Mouse (Mus musculus): ENCODE measurements around the gene Col12a1.

The Col12a1 gene

DNA sequence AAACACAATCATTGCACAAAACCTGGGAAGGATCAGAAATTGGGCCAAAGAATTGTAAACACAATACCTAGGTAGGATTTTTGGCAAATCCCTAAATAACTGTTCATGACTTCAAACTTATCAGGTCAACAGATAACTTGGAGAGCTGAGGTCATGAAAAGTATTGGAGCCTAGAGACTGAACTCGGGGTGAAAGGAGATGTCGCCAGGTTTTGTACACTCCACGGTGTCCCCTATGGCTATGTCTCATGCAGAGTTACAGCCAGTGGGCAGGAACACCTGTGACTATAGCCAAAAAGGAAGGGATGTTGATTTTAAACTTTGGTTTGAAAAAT, 118.4 kb downstream of the Col12a1 start:
- DNase-seq = no peak

DNA sequence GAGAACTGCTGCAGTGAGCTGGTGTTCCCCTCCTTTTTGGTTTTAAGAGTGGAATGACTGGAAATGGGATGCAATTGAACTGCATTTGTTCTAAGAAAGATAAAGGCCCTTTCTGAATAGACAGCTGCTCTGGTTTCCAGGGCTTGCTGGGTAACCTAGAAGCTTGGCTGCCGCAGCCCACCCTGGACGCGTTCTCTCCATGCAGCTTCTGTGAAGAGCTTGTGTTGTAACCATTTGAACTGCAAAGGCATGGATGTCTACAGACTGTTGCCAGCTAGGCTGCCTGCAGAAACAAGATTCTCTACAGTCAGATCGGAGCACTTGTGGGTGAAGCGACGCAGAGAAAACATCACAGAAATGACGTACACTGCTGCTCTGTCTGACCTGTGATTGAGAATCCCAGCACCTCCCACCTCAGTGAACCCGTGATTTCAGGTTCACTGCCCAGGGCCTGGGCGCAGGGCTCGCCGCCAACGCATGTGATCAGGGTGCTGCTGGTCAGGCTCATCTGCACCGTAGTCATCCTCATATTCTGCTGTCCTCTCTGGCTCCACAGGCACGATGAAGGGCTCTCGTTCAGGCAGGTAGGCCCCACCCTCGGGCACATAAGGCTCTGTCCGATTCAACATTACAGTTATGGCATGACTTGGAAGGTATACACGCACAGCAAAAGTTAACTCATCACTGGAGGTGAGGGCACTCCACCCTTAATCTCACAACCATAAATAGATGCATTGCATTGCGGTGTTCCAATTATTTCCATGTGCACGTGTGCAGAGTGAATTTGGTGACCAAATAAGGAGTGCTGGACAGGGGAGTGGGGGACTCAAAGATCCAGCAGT, 119.0 kb downstream of the Col12a1 start:
- DNase-seq = peak; percentile 78 to 89

DNA sequence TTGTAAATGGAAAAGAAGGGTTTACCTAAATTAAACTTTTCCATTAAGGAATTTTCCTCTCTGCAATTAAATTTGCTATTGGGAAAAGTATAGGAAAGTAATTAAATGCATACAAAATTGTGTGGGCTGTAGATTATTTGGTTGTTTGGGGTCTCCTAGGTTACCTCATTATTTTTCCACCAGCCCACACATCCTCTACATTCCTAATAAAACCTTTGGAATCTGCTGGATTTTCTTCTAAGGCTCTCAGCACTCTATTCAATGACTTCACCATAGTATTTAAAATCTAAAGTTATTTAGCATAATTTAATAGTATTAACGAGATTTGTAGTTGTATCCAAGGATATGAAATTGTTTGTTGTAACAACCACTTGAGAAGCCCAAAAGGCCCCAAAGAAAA, 120.1 kb downstream of the Col12a1 start:
- no peak for DNase-seq

DNA sequence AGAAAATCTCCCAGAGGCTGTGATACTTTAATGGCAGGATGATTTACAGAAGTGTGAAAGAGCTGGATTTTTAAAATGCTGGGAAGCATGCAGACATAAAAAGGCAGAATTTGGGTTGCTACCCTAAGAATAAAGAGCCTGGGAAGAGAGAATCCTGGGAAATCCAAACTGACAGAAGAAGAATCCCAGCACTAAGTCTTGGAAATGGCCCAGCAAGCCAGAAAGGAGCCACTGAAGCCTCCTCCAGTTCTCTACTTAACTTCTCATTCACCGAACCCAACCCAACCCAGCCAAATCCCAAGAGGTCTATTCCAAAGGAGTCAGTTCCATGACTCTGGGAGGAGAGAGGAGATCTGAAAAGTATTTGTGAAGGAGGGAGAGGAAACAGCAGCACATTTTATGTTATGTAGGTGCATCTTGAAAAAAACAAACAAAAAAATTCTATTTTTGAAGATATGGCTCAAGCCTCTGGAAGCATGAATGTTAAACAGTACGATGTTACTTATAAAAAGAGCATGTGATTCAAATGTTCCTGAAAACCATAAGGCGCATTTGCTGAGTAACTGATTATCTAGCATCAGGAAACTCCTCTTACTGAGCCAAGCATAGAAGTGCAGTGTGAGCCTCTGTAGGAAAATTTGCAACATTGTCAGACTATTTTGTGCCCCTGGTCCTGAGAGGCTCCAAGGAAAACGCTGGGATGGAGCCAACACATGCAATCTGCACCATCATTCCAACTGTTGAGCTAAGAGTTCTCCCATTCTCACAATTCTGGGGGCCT, 132.0 kb downstream of the Col12a1 start:
- DNase-seq = no peak

DNA sequence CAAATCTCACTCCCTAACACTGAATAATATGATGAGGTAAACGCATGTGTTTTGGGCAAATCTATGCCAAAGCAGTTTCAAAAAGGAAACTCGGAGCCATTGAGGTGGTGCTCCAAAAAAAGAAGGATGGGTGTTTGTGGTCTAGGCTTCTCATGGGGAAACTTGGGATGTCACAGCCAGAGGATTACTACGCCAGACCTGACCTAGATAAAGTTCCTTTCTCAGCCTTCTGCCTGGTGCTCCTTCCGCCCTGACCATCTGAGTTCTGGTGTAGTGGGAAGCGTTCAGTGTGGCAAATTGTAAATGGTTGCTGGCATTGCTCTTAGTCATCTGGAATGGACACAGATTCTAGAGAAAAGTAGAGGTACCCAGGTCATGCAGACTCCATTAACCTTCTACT, 151.8 kb downstream of the Col12a1 start:
- DNase-seq = no peak

DNA sequence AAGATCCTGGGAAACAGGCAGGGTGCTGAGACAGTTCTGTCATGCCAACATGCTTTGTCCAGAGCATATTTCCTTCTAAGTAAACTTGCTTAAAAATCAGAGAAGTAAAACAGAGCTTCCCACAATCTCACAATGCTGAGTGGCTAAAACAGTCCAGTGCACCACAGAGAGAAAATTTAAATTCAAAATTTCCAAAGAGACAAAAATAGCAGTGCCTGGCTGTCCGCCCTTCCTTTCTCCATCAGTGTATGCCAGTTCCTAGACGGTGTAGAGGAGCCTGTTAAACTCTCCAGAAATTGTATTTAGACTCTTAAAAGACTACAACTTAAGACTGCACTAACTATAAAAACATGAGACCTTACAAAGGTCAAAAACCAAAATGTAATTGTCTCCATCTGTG, 165.3 kb downstream of the Col12a1 start:
- DNase-seq = no peak

Measured in kidney, postnatal 25 days (tissue).